In genomic region chr17:8056637-8057138, GRCm38 (mm10) we compare ENCODE assay signal across 6 mouse cellular contexts.
DNase-seq lines count a peak whose midpoint lies in the region; ATAC-seq and TF ChIP-seq lines count a peak whose summit lies in the region.
"Not testable (repeated sequence)": the region's sequence is repeated elsewhere in the genome, so short reads cannot be mapped to it uniquely, and the experiment has no call there.

No protein-coding gene starts in this region.

- 54% methylated on average over 2 of the region's 3 CpGs for WGBS in forebrain, embryonic 14.5 days
- WGBS in neural tube, embryonic 15.5 days: 36% methylated on average over 2 of the region's 3 CpGs

- H3K9me3 ChIP-seq in forebrain, embryonic 14.5 days (replicated peaks; ENCODE audit: control insufficient read depth, low read length); neural tube, embryonic 15.5 days (replicated peaks): not testable (repeated sequence)

- H3K27ac ChIP-seq in forebrain, embryonic 14.5 days (ENCODE audit: low read depth, low read length); layer of hippocampus, adult 2 months; neural tube, embryonic 15.5 days (replicated peaks): not testable (repeated sequence)

- H3K36me3 ChIP-seq in forebrain, embryonic 14.5 days (ENCODE audit: control insufficient read depth, insufficient read depth, low read length); neural tube, embryonic 15.5 days: not testable (repeated sequence)

- not testable (repeated sequence) for TF ChIP-seq POLR2A in brain, embryonic 14.5 days (IDR thresholded peaks at IDR 0.05; ENCODE audit: borderline replicate concordance, extremely low read depth, insufficient read depth, insufficient read length, poor library complexity, severe bottlenecking)

- H3K4me2 ChIP-seq in forebrain, embryonic 14.5 days (ENCODE audit: low read length); neural tube, embryonic 15.5 days: not testable (repeated sequence)

- not testable (repeated sequence) for H3K4me1 ChIP-seq in forebrain, embryonic 14.5 days (ENCODE audit: control insufficient read depth, insufficient read depth, low read length); neural tube, embryonic 15.5 days

- TF ChIP-seq CTCF in brain, embryonic 14.5 days (IDR thresholded peaks at IDR 0.05; ENCODE audit: borderline replicate concordance, extremely low read depth, insufficient read depth, insufficient read length); layer of hippocampus, adult 2 months (conservative IDR thresholded peaks at IDR 0.05): not testable (repeated sequence)

- not testable (repeated sequence) for H3K4me3 ChIP-seq in forebrain, embryonic 14.5 days (ENCODE audit: low read depth, low read length); layer of hippocampus, adult 2 months; neural tube, embryonic 15.5 days (replicated peaks)

- not testable (repeated sequence) for H3K27me3 ChIP-seq in forebrain, embryonic 14.5 days (replicated peaks; ENCODE audit: control insufficient read depth, insufficient read depth, low read length); neural tube, embryonic 15.5 days (replicated peaks)

- not testable (repeated sequence) for H3K9ac ChIP-seq in forebrain, embryonic 14.5 days (ENCODE audit: low read length); neural tube, embryonic 15.5 days (replicated peaks)

- 0 out of 2 replicates have a peak, but pooled peaks have one; percentile 18 for ATAC-seq in forebrain, embryonic 14.5 days
- 0 out of 2 replicates have a peak, but pooled peaks have one; percentile 41 for ATAC-seq in frontal cortex, adult (ENCODE audit: low TSS enrichment)
- peak; percentile 38; the same call in 1 of the 2 replicates for ATAC-seq in neural tube, embryonic 15.5 days (ENCODE audit: low FRiP score)

- DNase-seq in brain, embryonic 14.5 days (ENCODE audit: low read depth): peak; percentile 39
- DNase-seq in forebrain, embryonic 14.5 days (ENCODE audit: low spot score): peak; percentile 48
- peak; percentile 27 to 32 for DNase-seq in layer of hippocampus, adult 2 months (ENCODE audit: low spot score in 2 of 2)
- DNase-seq in lung, postnatal 10 days: peak; percentile 32
